Mouse (Mus musculus) olfactory bulb, adult 2 months (tissue): ENCODE data around the gene Gabarapl1. TPM values are rescaled to one million over a fixed set of nuclear protein-coding genes. Genes with fewer than 3 reads are reported as not detected.

Experiments used
- H3K27ac ChIP-seq: fragments of 200-500 bp; 2 replicates; pipeline ENCODE4 v1.5.1; 2012; ENCODE audit warnings: low read depth, low read length; ENCODE audit not compliant: insufficient read depth
- H3K4me1 ChIP-seq: fragments of 200-500 bp; 2 replicates; pipeline ENCODE4 v1.6.1; 2012; ENCODE audit warnings: low read length; ENCODE audit not compliant: control insufficient read depth, insufficient read depth
- H3K4me3 ChIP-seq: fragments of 200-500 bp; 2 replicates; pipeline ENCODE4 v1.5.1; 2012; ENCODE audit warnings: mild to moderate bottlenecking, low read depth, low read length, moderate library complexity; ENCODE audit not compliant: insufficient read depth
- CTCF ChIP-seq: fragments of 200-500 bp; IDR thresholded peaks from 2 replicates; pipeline ENCODE4 v1.5.1; 2012; ENCODE audit warnings: low read depth, mild to moderate bottlenecking, low read length, moderate library complexity; ENCODE audit not compliant: insufficient read depth
- POLR2A ChIP-seq: fragments of 200-500 bp; IDR thresholded peaks from 2 replicates; pipeline ENCODE4 v1.6.1; 2012; ENCODE audit warnings: mild to moderate bottlenecking, low read depth, low read length, moderate library complexity; ENCODE audit not compliant: insufficient read depth
- WGBS: fragments of 180-500 bp; shearing (Covaris S2); methylation state at CpG from one replicate; pipeline ENCODE4 v1.1.7; 2018; 5-methylcytosine and 5-hydroxymethylcytosine counted together
- polyA plus RNA-seq: library from polyadenylated mRNA; stranded (reverse); fragments of >200 nt; gene quantifications from 2 replicates; pipeline ENCODE4 v1.2.4, GENCODE M21; 2012; ENCODE audit warnings: low replicate concordance; ENCODE audit not compliant: missing spikeins, insufficient read depth, insufficient read length

Gene Gabarapl1
- polyA plus RNA-seq, 1 experiment: 169 TPM

DNA sequence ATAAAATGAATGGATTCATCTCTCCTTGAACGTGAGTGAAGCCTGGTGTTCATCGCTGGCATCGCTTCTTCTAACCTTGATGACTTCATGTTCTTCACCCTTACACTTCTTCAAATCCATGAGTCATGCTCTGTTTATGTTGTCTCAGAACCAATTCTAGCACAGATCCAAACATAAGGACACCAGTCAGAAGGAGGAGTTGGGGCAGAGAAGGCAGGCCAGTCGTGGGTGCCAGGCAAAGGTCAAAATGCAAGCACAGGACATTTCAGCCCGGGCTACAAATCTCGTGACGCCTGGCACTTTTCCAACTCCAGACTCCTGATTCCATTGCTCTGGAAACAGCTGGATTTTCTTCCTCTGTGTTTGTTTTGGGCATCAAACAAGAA lies 411 bp upstream of the Gabarapl1 start:
- H3K4me1 ChIP-seq: peaks cover 2% of the 10 kb centered on the region; the same call in 1 of the 2 replicates

DNA sequence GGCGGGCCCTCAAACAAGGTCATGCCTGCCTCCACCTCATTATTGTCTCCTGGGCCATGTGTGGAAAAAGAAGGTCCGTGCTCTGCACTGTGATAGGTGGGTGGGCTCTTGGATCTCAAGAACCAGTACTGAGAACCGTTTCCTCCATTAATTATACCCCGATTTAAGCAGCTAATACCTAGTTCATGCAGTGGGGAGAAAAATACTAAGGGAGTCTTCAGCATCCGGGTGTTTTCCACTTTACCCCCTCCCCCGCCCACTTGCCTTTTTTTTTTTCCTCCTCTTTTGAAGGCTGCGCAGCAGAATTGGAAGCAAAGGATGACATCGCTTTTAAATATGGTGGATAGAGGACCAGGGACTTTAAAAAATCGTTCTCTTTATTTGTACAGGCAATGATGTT lies 1.1 kb downstream of the Gabarapl1 start:
- peak overlapping the region; percentile 97 for H3K4me3 ChIP-seq
- H3K4me1 ChIP-seq: peaks cover 2% of the 10 kb centered on the region; the same call in 1 of the 2 replicates
- no peak for TF ChIP-seq POLR2A
- no peak for TF ChIP-seq CTCF
- WGBS: 4% methylated on average over 9 of the region's 9 CpGs
- peak overlapping the region; percentile 99 for H3K27ac ChIP-seq

More for the DNA sequence above, 411 bp upstream of the Gabarapl1 start:
- TF ChIP-seq CTCF (no peak), POLR2A (no peak)
- Histone ChIP-seq H3K4me3 (peak overlapping the region; percentile 97), H3K27ac (peak overlapping the region; percentile 99)
- WGBS: 15% methylated on average over 7 of the region's 7 CpGs

DNA sequence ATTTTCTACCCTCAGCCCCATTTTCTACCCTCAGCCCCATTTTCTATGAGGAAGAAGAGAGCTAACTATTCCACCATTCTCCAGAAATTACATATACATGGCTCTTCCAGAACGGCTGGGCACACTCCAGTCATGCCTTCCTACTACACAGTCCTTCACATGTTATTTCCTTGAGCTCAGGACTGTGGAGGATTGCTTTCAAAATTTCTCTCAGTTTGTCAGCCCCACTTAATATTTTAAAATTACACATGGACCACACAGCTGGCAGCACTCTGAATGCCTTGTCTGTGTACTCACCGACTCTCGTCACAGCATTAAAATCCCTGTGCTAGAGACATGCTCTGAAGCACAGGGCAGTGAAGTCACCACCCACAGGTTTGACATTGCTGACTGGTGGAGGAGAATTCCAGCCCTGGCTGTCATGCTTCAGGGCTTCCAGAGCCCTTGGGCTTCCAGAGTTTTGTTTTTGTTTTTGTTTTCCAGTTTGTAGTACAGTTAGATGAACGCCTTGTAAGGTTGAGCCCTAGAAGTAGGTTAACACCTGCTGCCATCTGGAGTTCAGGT lies 1.7 kb downstream of the Gabarapl1 start:
- 12% methylated on average over 4 of the region's 4 CpGs for WGBS
- Histone ChIP-seq H3K4me1 (peaks cover 5% of the 10 kb centered on the region; the same call in 1 of the 2 replicates), H3K4me3 (peak overlapping the region; percentile 97), H3K27ac (peak overlapping the region; percentile 70)
- no peak for TF ChIP-seq POLR2A
- TF ChIP-seq CTCF: no peak

DNA sequence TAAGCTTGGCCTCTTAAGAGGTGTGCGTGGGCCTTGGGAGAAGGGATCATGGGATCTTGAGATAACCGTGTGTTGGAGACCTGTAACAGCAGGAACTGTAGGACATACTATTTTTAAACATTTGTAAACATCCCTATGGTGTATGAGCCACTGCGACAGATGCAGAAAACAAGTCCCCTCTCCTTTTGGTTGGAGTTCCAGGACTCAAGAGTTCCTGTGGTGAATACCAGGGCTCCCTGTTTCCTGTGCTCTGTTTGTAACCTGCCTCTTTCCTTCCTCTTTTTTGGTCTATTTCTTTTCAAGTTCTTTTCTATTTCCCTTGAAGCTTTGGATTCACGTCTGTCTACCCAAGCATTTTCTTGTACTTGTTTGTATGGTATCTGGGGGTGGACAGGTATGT lies 2.8 kb downstream of the Gabarapl1 start:
- peaks cover 7% of the 10 kb centered on the region for H3K4me1 ChIP-seq
- 11% methylated on average over 4 of the region's 4 CpGs for WGBS
- no peak overlapping the region for H3K27ac ChIP-seq
- peak overlapping the region; percentile 97 for H3K4me3 ChIP-seq
- TF ChIP-seq CTCF: no peak

DNA sequence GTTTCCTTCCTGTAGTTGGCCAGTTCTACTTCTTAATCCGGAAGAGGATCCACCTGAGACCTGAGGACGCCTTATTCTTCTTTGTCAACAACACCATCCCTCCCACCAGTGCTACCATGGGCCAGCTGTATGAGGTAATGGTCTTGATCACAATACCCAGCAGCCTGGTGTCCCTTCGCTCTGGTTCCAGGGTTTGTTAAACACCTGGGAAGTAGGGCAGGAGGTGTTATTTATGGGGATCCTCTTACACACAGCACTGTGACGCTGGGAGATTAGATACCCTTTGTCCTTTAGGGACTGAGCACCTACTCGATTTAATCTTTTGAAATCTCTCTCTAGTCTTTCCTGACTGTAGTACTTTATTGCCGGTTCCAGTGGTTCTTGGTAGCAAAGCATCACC lies 5.6 kb downstream of the Gabarapl1 start:
- Histone ChIP-seq H3K4me1 (peaks cover 17% of the 10 kb centered on the region), H3K4me3 (no peak overlapping the region), H3K27ac (no peak overlapping the region)
- 80% methylated on average over 6 of the region's 6 CpGs for WGBS
- TF ChIP-seq CTCF (no peak), POLR2A (no peak)

DNA sequence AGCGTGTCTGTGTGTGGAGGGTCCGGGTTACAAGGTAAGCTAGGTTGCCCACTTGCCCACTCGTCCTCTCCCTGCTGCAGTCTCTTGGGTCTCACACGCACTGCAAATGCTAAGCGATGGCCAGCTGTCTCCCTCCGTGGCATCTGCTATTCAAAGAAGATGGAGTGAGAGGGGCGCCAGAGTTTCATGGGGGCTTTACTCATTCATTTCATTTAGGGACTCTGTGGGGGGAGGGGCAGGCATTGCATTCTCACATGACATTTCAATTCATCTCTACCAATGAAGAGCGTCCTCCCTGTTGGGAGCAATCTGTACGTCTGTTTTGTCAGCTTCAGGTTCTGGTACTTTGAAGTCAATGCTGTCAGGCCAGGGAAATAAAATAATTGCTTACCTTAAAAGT lies 9.0 kb downstream of the Gabarapl1 start:
- WGBS: 67% methylated on average over 9 of the region's 9 CpGs

DNA sequence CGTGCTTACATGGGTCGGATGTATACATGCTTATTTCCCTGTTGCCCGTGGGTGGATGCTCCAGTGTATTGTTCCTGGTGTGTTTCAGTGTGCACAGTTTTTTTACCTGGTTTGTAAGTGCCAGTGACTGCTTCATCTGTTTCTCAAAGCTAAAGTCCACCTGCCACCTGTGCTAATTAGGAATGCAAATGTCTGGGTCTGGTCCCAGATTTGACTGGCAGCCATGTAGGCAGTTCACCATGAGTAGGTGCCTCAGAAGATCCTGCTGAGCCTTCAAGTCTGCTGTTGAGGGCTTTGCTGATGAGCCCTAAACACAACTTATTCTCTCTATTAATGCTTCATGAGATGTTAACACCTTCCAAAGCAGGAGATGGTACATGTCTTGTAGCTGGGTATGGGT lies 9.6 kb downstream of the Gabarapl1 start:
- Histone ChIP-seq H3K4me1 (peaks cover 14% of the 10 kb centered on the region), H3K27ac (peak overlapping the region; percentile 48; the same call in 1 of the 2 replicates), H3K4me3 (no peak overlapping the region)
- TF ChIP-seq POLR2A (no peak), CTCF (no peak)
- 63% methylated on average over 3 of the region's 3 CpGs for WGBS

More for the DNA sequence above, 9.0 kb downstream of the Gabarapl1 start:
- Histone ChIP-seq H3K27ac (no peak overlapping the region), H3K4me3 (no peak overlapping the region), H3K4me1 (peaks cover 15% of the 10 kb centered on the region)
- TF ChIP-seq CTCF: no peak
- TF ChIP-seq POLR2A: no peak

DNA sequence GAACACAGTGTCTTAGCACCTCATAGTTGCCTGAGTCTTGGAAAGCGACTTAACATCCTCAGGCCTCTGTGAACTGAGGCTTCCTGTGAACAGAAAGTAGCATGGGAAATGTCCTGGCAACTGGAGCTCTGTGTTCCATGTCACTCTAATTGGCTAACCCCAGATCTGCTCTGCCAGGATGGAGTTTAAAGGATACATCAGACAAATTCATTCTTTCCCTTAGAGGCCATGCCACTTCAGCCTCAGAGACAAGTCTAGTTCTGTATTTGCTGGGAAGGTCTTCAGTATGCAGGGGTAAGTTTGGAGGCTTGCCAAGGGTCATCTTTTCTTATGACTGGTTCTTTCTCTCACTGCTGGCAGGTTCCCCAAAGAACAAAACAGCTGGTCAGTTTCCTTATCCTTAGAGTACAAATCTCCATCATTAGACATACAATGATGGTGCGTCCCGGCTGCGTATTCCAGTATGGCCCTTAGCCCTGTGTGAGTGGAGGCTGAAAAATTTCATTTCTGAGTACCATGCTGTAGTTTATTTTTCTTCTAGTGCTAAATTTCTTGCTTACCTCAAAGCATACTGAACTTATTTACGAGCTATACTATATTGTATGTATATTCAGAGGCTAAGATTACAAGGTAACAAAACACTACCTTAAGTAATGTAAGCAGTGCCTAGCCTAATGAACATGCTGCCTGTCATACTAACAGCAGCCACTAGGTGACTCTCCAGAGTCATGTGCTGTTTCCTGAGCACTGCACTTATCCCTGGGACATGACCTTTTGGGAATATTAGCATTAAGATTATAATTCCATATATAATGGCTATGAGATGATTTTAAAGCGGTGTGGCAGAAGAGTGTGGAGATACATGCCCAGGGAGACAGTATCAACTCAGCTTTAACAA lies 11.0 kb downstream of the Gabarapl1 start:
- Histone ChIP-seq H3K4me1 (peaks cover 14% of the 10 kb centered on the region), H3K27ac (peak overlapping the region; percentile 41), H3K4me3 (no peak overlapping the region)
- WGBS: 31% methylated on average over 6 of the region's 6 CpGs
- TF ChIP-seq POLR2A (no peak), CTCF (no peak)

DNA sequence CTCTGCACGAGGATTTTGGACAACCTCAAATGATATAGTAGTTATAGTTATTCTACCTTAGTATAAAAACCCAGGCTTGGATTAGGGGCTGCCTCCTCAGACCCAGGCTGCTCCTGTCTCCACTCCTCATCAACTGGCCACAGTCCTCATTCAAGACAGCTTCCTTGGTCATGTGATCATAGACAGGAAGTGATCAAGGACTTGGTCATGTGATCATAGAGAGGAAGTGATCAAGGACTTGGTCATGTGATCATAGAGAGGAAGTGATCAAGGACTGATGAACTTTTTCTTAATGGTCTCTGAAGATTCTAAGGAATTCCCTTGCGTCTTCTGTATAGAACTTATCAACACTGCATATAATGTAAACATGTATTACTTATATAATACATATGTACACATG lies 14.3 kb downstream of the Gabarapl1 start:
- 89% methylated on average over 2 of the region's 2 CpGs for WGBS

DNA sequence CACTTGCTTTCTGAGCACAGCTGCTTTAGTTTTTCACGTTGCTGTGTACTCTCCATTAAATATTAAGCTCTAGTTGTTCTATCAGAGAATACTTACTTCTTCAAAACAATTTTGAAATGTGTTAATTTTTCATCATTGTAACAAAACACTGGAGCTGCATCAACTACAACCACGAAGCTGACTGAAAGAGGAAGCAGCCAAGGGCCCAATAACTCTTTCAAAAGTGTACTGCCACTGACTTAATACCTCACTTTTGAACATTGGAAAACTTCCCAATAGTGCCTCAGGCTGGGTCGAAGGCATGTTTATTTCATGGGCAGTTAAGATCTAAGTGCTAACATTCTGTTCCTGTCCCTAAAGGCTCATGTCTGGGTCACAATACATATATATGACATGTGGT lies 15.0 kb downstream of the Gabarapl1 start:
- Histone ChIP-seq H3K4me1 (no peaks in the 10 kb centered on the region), H3K4me3 (no peak overlapping the region), H3K27ac (no peak overlapping the region)
- WGBS: 77% methylated on average over 3 of the region's 3 CpGs
- TF ChIP-seq CTCF: no peak
- TF ChIP-seq POLR2A: no peak

More for the DNA sequence above, 14.3 kb downstream of the Gabarapl1 start:
- Histone ChIP-seq H3K4me1 (no peaks in the 10 kb centered on the region), H3K4me3 (no peak overlapping the region), H3K27ac (no peak overlapping the region)
- TF ChIP-seq POLR2A (no peak), CTCF (no peak)
